23 mouse cellular contexts compared by ENCODE assay signal in the genomic region with DNA sequence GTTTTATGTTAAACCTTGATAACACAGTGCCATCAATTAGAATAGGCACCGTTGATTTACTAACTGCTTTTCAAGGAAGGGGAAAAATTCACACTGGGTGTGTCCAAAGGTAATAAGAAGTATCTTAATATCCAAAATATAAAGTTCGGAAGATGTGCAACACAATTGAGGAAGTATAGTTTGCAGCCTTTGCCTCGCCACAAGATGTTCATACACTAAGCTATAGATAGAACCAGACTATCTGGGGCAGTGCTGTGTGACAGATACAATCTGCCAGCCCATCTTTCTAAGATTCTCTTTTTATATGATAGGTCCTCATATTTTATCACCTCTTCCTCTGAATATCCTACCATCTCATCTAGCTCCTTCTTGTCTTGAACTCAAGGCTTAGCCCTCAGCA. TPM values are rescaled to one million over a fixed set of nuclear protein-coding genes. Genes with fewer than 3 reads are reported as not detected.
"Had no signal": no experiment of that assay in that cellular context is flagged by ENCODE, and none has a peak within 500 bp of the region (broad histone marks: within the 10 kb centered on the region; RNA-seq: fewer than 3 reads in every experiment).

No protein-coding gene starts in this region.

- H3K9me3 ChIP-seq: limb, embryonic 10.5 days; limb, embryonic 13.5 days; liver, embryonic 13.5 days; neural tube, embryonic 12.5 days; neural tube, embryonic 15.5 days had no signal

- ATAC-seq: lung, postnatal 0 days had no signal

- H3K27ac ChIP-seq: kidney, postnatal 0 days; layer of hippocampus, adult 2 months; limb, embryonic 10.5 days; limb, embryonic 13.5 days; liver, embryonic 13.5 days; macrophage; neural tube, embryonic 12.5 days; neural tube, embryonic 15.5 days had no signal

- H3K4me3 ChIP-seq: layer of hippocampus, adult 2 months; limb, embryonic 10.5 days; limb, embryonic 13.5 days; liver, embryonic 13.5 days; neural tube, embryonic 12.5 days; neural tube, embryonic 15.5 days had no signal

- H3K4me1 ChIP-seq: limb, embryonic 10.5 days; limb, embryonic 13.5 days; liver, embryonic 13.5 days; neural tube, embryonic 15.5 days had no signal

- DNase-seq: kidney, adult 2 months; kidney, postnatal 25 days; layer of hippocampus, adult 9-11 months; liver; liver, embryonic 13.5 days; lung, embryonic 14.5 days; midbrain, embryonic 14.5 days; retina, postnatal 1 day; right cerebral cortex, postnatal 25 days; spleen, adult 18-20 months; thymus, adult 2 months; thymus, postnatal 14 days; thymus, postnatal 4 days had no signal

- H3K36me3 ChIP-seq: limb, embryonic 10.5 days; limb, embryonic 13.5 days; liver, embryonic 13.5 days; neural tube, embryonic 12.5 days; neural tube, embryonic 15.5 days had no signal

- H3K27me3 ChIP-seq: limb, embryonic 13.5 days; liver, embryonic 13.5 days; neural tube, embryonic 12.5 days; neural tube, embryonic 15.5 days had no signal

- H3K9ac ChIP-seq: limb, embryonic 13.5 days; liver, embryonic 13.5 days; lung, embryonic 14.5 days; neural tube, embryonic 12.5 days; neural tube, embryonic 15.5 days had no signal

- H3K4me2 ChIP-seq: limb, embryonic 13.5 days; liver, embryonic 13.5 days; lung, embryonic 14.5 days; midbrain, embryonic 11.5 days; neural tube, embryonic 12.5 days; neural tube, embryonic 15.5 days had no signal

RNA-seq across cellular contexts. Expression of a gene that starts 22.4 kb away (rescaled TPM):
- total RNA-seq: layer of hippocampus, postnatal 25 days had no signal
